Mouse (Mus musculus): ENCODE results near the gene Rptor. TPM values are rescaled to one million over a fixed set of nuclear protein-coding genes. Genes with fewer than 3 reads are reported as not detected.

Gene Rptor
- polyA plus RNA-seq, 1 experiment from 2014 or later, result 14.6 TPM

GRCm38 (mm10) chr11:119829116-119829515, 226.4 kb downstream of the Rptor start:
- DNase-seq (no peak), ATAC-seq (ENCODE audit: insufficient read depth) (no peak)
- Histone ChIP-seq H3K27ac (ENCODE audit: low read depth) (no peak overlapping the region), H3K9me3 (ENCODE audit: low read depth, low read length) (no peaks in the 10 kb centered on the region), H3K36me3 (ENCODE audit: insufficient read depth) (peaks cover 35% of the 10 kb centered on the region; the same call in 1 of the 2 replicates), H3K4me3 (ENCODE audit: low read depth, low read length) (no peak overlapping the region), H3K27me3 (ENCODE audit: insufficient read depth, low read length) (no peaks in the 10 kb centered on the region), H3K9ac (no peak overlapping the region), H3K4me1 (ENCODE audit: insufficient read depth) (no peaks in the 10 kb centered on the region), H3K4me2 (no peak overlapping the region)
- TF ChIP-seq CTCF (IDR thresholded peaks at IDR 0.05; ENCODE audit: low read depth), result no peak
- 70% methylated on average over 3 of the region's 3 CpGs for WGBS

- Histone ChIP-seq H3K4me1 (ENCODE audit: insufficient read depth) (no peaks in the 10 kb centered on the region), H3K36me3 (ENCODE audit: insufficient read depth) (0 out of 2 replicates have a peak, but pooled peaks cover 25% of the 10 kb centered on the region), H3K4me2 (no peak overlapping the region), H3K4me3 (ENCODE audit: low read depth, low read length) (no peak overlapping the region), H3K27ac (ENCODE audit: low read depth) (no peak overlapping the region), H3K9ac (no peak overlapping the region), H3K27me3 (ENCODE audit: insufficient read depth, low read length) (no peaks in the 10 kb centered on the region), H3K9me3 (ENCODE audit: low read depth, low read length) (no peaks in the 10 kb centered on the region)
- WGBS, result 78% methylated on average over 7 of the region's 7 CpGs
- DNase-seq, result no peak
- no peak for TF ChIP-seq CTCF (IDR thresholded peaks at IDR 0.05; ENCODE audit: low read depth)
- no peak for ATAC-seq (ENCODE audit: insufficient read depth)
Observed at GRCm38 (mm10) chr11:119831682-119832081, 229.0 kb downstream of the Rptor start.

- no peak for TF ChIP-seq CTCF (IDR thresholded peaks at IDR 0.05; ENCODE audit: low read depth)
Observed at GRCm38 (mm10) chr11:119833311-119833710, 230.6 kb downstream of the Rptor start.

GRCm38 (mm10) chr11:119833877-119834804, 231.4 kb downstream of the Rptor start:
- no peak for TF ChIP-seq CTCF (IDR thresholded peaks at IDR 0.05; ENCODE audit: low read depth)
- 0 out of 2 replicates have a peak, but pooled peaks cover 11% of the 10 kb centered on the region for H3K36me3 ChIP-seq (ENCODE audit: insufficient read depth)
- H3K27me3 ChIP-seq (ENCODE audit: insufficient read depth, low read length), result no peaks in the 10 kb centered on the region
- no peak overlapping the region for H3K4me2 ChIP-seq
- no peak overlapping the region for H3K4me3 ChIP-seq (ENCODE audit: low read depth, low read length)
- 52% methylated on average over 16 of the region's 16 CpGs for WGBS
- no peak overlapping the region for H3K27ac ChIP-seq (ENCODE audit: low read depth)
- no peak overlapping the region for H3K9ac ChIP-seq
- H3K9me3 ChIP-seq (ENCODE audit: low read depth, low read length), result no peaks in the 10 kb centered on the region
- no peaks in the 10 kb centered on the region for H3K4me1 ChIP-seq (ENCODE audit: insufficient read depth)
- no peak for ATAC-seq (ENCODE audit: insufficient read depth)
- no peak for DNase-seq

More at GRCm38 (mm10) chr11:119833311-119833710, 230.6 kb downstream of the Rptor start:
- Histone ChIP-seq H3K4me2 (no peak overlapping the region), H3K36me3 (ENCODE audit: insufficient read depth) (0 out of 2 replicates have a peak, but pooled peaks cover 11% of the 10 kb centered on the region), H3K27me3 (ENCODE audit: insufficient read depth, low read length) (no peaks in the 10 kb centered on the region), H3K9ac (no peak overlapping the region), H3K4me1 (ENCODE audit: insufficient read depth) (no peaks in the 10 kb centered on the region), H3K27ac (ENCODE audit: low read depth) (no peak overlapping the region), H3K4me3 (ENCODE audit: low read depth, low read length) (no peak overlapping the region), H3K9me3 (ENCODE audit: low read depth, low read length) (no peaks in the 10 kb centered on the region)
- DNase-seq, result no peak
- ATAC-seq (ENCODE audit: insufficient read depth), result no peak

- no peak overlapping the region for H3K27ac ChIP-seq (ENCODE audit: low read depth)
- DNase-seq (no peak), ATAC-seq (ENCODE audit: insufficient read depth) (no peak)
- H3K4me2 ChIP-seq, result no peak overlapping the region
- peaks cover 15% of the 10 kb centered on the region; the same call in 1 of the 2 replicates for H3K36me3 ChIP-seq (ENCODE audit: insufficient read depth)
- no peaks in the 10 kb centered on the region for H3K4me1 ChIP-seq (ENCODE audit: insufficient read depth)
- H3K9me3 ChIP-seq (ENCODE audit: low read depth, low read length), result no peaks in the 10 kb centered on the region
- no peak for TF ChIP-seq CTCF (IDR thresholded peaks at IDR 0.05; ENCODE audit: low read depth)
- WGBS, result 78% methylated on average over 3 of the region's 3 CpGs
- no peaks in the 10 kb centered on the region for H3K27me3 ChIP-seq (ENCODE audit: insufficient read depth, low read length)
- H3K4me3 ChIP-seq (ENCODE audit: low read depth, low read length), result no peak overlapping the region
- no peak overlapping the region for H3K9ac ChIP-seq
Observed at GRCm38 (mm10) chr11:119836326-119836725, 233.6 kb downstream of the Rptor start.

GRCm38 (mm10) chr11:119837786-119838185, 235.1 kb downstream of the Rptor start:
- H3K36me3 ChIP-seq (ENCODE audit: insufficient read depth), result peaks cover 13% of the 10 kb centered on the region; the same call in 1 of the 2 replicates
- no peak overlapping the region for H3K27ac ChIP-seq (ENCODE audit: low read depth)
- no peak overlapping the region for H3K4me2 ChIP-seq
- TF ChIP-seq CTCF (IDR thresholded peaks at IDR 0.05; ENCODE audit: low read depth), result no peak
- no peaks in the 10 kb centered on the region for H3K27me3 ChIP-seq (ENCODE audit: insufficient read depth, low read length)
- H3K4me3 ChIP-seq (ENCODE audit: low read depth, low read length), result no peak overlapping the region
- no peaks in the 10 kb centered on the region for H3K9me3 ChIP-seq (ENCODE audit: low read depth, low read length)
- no peak overlapping the region for H3K9ac ChIP-seq
- no peaks in the 10 kb centered on the region for H3K4me1 ChIP-seq (ENCODE audit: insufficient read depth)
- ATAC-seq (ENCODE audit: insufficient read depth) (no peak), DNase-seq (no peak)
- WGBS, result 67% methylated on average over 1 of the region's 1 CpGs
